Mouse (Mus musculus) embryonic facial prominence, embryonic 11.5 days (tissue): Measurements from ENCODE around the gene Ivl. TPM values are rescaled to one million over a fixed set of nuclear protein-coding genes. Genes with fewer than 3 reads are reported as not detected.

ENCODE experiments used
- ATAC-seq: fragments of 200-750 bp; cut with Nextera tagmentation; replicated peaks from 2 replicates; pipeline ENCODE4 v1.8.0; 2017; ENCODE audit warnings: low read depth; ENCODE audit not compliant: insufficient number of reproducible peaks, low FRiP score, low TSS enrichment
- DNase-seq: peaks from one replicate; pipeline ENCODE4 v3.0.0-alpha.2; 2015; ENCODE audit warnings: low spot score
- H3K27ac ChIP-seq: fragments of 300-500 bp; sonication (generic); replicated peaks from 2 replicates; pipeline ENCODE4 v1.5.1; 2014; ENCODE audit warnings: mild to moderate bottlenecking, low read depth, low read length, control low read depth
- H3K27me3 ChIP-seq: fragments of 300-500 bp; sonication (generic); 2 replicates; pipeline ENCODE4 v1.6.1; 2014; ENCODE audit warnings: mild to moderate bottlenecking, low read length, moderate library complexity, mixed read lengths; ENCODE audit not compliant: control insufficient read depth, insufficient read depth
- H3K36me3 ChIP-seq: fragments of 300-500 bp; sonication (generic); replicated peaks from 2 replicates; pipeline ENCODE4 v1.6.1; 2014; ENCODE audit warnings: low read depth, mild to moderate bottlenecking, low read length, moderate library complexity, mixed read lengths; ENCODE audit not compliant: control insufficient read depth, insufficient read depth
- H3K4me1 ChIP-seq: fragments of 300-500 bp; sonication (generic); 2 replicates; pipeline ENCODE4 v1.6.1; 2014; ENCODE audit warnings: low read length, mixed read lengths; ENCODE audit not compliant: control insufficient read depth, insufficient read depth
- H3K4me2 ChIP-seq: fragments of 300-500 bp; sonication (generic); 2 replicates; pipeline ENCODE4 v1.6.1; 2014; ENCODE audit warnings: low read depth, mild to moderate bottlenecking, control low read depth, low read length, moderate library complexity
- H3K4me3 ChIP-seq: fragments of 300-500 bp; sonication (generic); 2 replicates; pipeline ENCODE4 v1.5.1; 2014; ENCODE audit warnings: low read depth, low read length, control low read depth
- H3K9ac ChIP-seq: fragments of 300-500 bp; sonication (generic); replicated peaks from 2 replicates; pipeline ENCODE4 v1.6.1; 2014; ENCODE audit warnings: mild to moderate bottlenecking, control low read depth, low read length
- H3K9me3 ChIP-seq: fragments of 300-500 bp; sonication (generic); replicated peaks from 2 replicates; pipeline ENCODE4 v1.6.1; 2016; ENCODE audit warnings: mild to moderate bottlenecking, low read length, inconsistent platforms, mixed read lengths; ENCODE audit not compliant: control insufficient read depth
- WGBS: fragments of 180-500 bp; shearing (Covaris S2); extraction: QIAGEN DNeasy Blood & Tissue Kit; methylation state at CpG from one replicate; pipeline ENCODE4 v1.1.7; 2014; 5-methylcytosine and 5-hydroxymethylcytosine counted together
- polyA plus RNA-seq: library from polyadenylated mRNA; unstranded; fragments of >200 nt; fragmentation: Nextera tagmentation; extraction: Ambion mirVana; gene quantifications from 2 replicates; pipeline ENCODE4 v1.2.1, GENCODE M21; 2014

Gene Ivl
- polyA plus RNA-seq, 1 experiment from 2014 or later: 0.17 TPM

DNA sequence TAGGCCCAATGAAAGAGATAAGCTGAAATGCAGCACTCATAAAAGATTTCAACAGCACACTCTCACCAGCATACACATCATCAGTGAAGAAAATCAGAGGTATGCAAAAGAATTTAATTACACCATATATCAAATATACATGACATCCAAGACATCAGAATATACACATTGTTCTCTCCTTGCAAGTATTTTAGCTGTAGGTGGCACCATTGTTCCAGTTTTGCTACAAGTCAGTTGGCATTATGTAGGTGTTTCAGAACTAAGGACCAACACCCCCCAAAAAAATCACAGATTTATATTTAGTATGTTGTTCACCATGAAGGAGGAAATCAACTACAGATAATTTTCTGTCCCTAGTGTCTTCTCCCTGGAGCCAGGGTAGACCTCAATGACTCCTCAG lies 8.1 kb downstream of the Ivl start:
- Histone ChIP-seq H3K4me2 (no peak overlapping the region), H3K36me3 (no peaks in the 10 kb centered on the region), H3K27ac (no peak overlapping the region), H3K4me3 (no peak overlapping the region), H3K9ac (no peak overlapping the region), H3K9me3 (no peaks in the 10 kb centered on the region), H3K4me1 (no peaks in the 10 kb centered on the region), H3K27me3 (no peaks in the 10 kb centered on the region)
- DNase-seq (no peak), ATAC-seq (no peak)

DNA sequence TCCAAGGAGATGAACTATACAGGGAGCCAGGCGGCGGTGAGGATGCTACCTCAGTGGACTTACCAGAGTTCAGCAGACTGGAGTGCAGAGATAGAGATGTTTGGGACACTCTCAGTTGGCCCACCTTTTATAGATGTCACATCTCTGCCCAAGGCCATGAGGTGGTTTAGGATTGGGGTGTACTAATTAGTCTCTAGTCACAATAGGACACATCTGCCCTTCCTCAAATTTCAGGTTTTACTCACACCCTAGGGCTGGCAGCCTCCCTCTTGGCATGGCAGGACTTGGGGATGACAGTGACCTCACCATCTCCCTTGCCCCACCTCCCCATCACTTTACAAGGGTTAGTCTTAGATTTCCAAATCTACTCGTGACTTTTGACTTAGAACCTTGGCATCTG lies 39.1 kb downstream of the Ivl start, which contains the start of gene 2310046K23Rik:
Gene 2310046K23Rik, minus strand, starts transcription at position 101 of the 400 bp plus-strand sequence.
- H3K27me3 ChIP-seq: no peaks in the 10 kb centered on the region
- DNase-seq: no peak

More for the DNA sequence above, 39.1 kb downstream of the Ivl start, which contains the start of gene 2310046K23Rik:
- Histone ChIP-seq H3K4me1 (no peaks in the 10 kb centered on the region), H3K36me3 (no peaks in the 10 kb centered on the region), H3K9ac (no peak within 1 kb of the TSS), H3K9me3 (no peaks in the 10 kb centered on the region), H3K27ac (no peak within 1 kb of the TSS), H3K4me3 (no peak within 1 kb of the TSS), H3K4me2 (no peak within 1 kb of the TSS)
- WGBS: 83% methylated on average over 3 of the region's 3 CpGs
- ATAC-seq: no peak

Other genes with a start within 250 kb of the Ivl start
- gene Sprr2d, start 234.6 kb downstream of the Ivl start, polyA plus RNA-seq: not detected in 2 replicates
- not detected in 2 replicates for gene Sprr2e, start 221.6 kb downstream of the Ivl start, polyA plus RNA-seq
- not detected in 2 replicates for gene Sprr2f, start 208.5 kb downstream of the Ivl start, polyA plus RNA-seq
- gene Sprr2h, start 188.1 kb downstream of the Ivl start, polyA plus RNA-seq: not detected in 2 replicates
- gene Sprr2i, start 165.7 kb downstream of the Ivl start, polyA plus RNA-seq: not detected in 2 replicates
- not detected in 2 replicates for gene Sprr2j-ps, start 155.7 kb downstream of the Ivl start, polyA plus RNA-seq
- 5.4 and 6.7 TPM in 2 replicates for gene Gm9774, start 144.3 kb downstream of the Ivl start, polyA plus RNA-seq
- gene Sprr2k, start 141.2 kb downstream of the Ivl start, polyA plus RNA-seq: not detected in 2 replicates
- gene Sprr1b, start 134.9 kb downstream of the Ivl start, polyA plus RNA-seq: not detected in 2 replicates
- not detected in 2 replicates for gene Sprr3, start 115.0 kb downstream of the Ivl start, polyA plus RNA-seq
- gene Sprr1a, start 87.8 kb downstream of the Ivl start, polyA plus RNA-seq: 0.36 TPM in 1 of 2 replicates, not detected in the other
- not detected in 2 replicates for gene Sprr4, start 73.2 kb downstream of the Ivl start, polyA plus RNA-seq
- not detected in 2 replicates for gene 2310046K23Rik, start 39.2 kb downstream of the Ivl start, polyA plus RNA-seq
- not detected in 2 replicates for gene Smcp, start 15.3 kb upstream of the Ivl start, polyA plus RNA-seq
- gene 2210017I01Rik, start 33.8 kb upstream of the Ivl start, polyA plus RNA-seq: not detected in 2 replicates
- gene Lce6a, start 47.9 kb upstream of the Ivl start, polyA plus RNA-seq: not detected in 2 replicates
- not detected in 2 replicates for gene Lce1a1, start 74.6 kb upstream of the Ivl start, polyA plus RNA-seq
- gene Lce1b, start 83.2 kb upstream of the Ivl start, polyA plus RNA-seq: not detected in 2 replicates
- not detected in 2 replicates for gene Lce1a2, start 96.6 kb upstream of the Ivl start, polyA plus RNA-seq
- not detected in 2 replicates for gene Lce1c, start 105.5 kb upstream of the Ivl start, polyA plus RNA-seq
- not detected in 2 replicates for gene Lce1d, start 113.5 kb upstream of the Ivl start, polyA plus RNA-seq
- not detected in 2 replicates for gene Lce1e, start 135.3 kb upstream of the Ivl start, polyA plus RNA-seq
- gene Lce1f, start 146.6 kb upstream of the Ivl start, polyA plus RNA-seq: not detected in 2 replicates
- not detected in 2 replicates for gene Gm38119, start 165.4 kb upstream of the Ivl start, polyA plus RNA-seq
- gene Lce1g, start 178.6 kb upstream of the Ivl start, polyA plus RNA-seq: not detected in 2 replicates
- gene Lce1h, start 191.3 kb upstream of the Ivl start, polyA plus RNA-seq: not detected in 2 replicates
- gene Lce1i, start 205.2 kb upstream of the Ivl start, polyA plus RNA-seq: not detected in 2 replicates
- not detected in 2 replicates for gene Lce1j, start 216.8 kb upstream of the Ivl start, polyA plus RNA-seq
- gene Lce1k, start 234.2 kb upstream of the Ivl start, polyA plus RNA-seq: not detected in 2 replicates